Mouse (Mus musculus): Measurements from ENCODE around the gene Gm49388. TPM values are rescaled to one million over a fixed set of nuclear protein-coding genes. Genes with fewer than 3 reads are reported as not detected.

The Gm49388 gene
- polyA plus RNA-seq (2015; fragmentation: Nextera tagmentation; extraction: Ambion mirVana): not detected in 2 replicates

GRCm38 (mm10) chr7:127785308-127785707 lies at the start of gene Gm49388:
Gm49388 (plus strand) TSS chr7:127785608.
- DNase-seq (ENCODE audit: low spot score): no peak

GRCm38 (mm10) chr7:127744366-127745045 lies 40.9 kb upstream of the Gm49388 start, which contains the start of gene Fbxl19:
Fbxl19 (plus strand) TSS chr7:127744543.
- peak; percentile 75 for DNase-seq (ENCODE audit: low spot score)

DNA sequence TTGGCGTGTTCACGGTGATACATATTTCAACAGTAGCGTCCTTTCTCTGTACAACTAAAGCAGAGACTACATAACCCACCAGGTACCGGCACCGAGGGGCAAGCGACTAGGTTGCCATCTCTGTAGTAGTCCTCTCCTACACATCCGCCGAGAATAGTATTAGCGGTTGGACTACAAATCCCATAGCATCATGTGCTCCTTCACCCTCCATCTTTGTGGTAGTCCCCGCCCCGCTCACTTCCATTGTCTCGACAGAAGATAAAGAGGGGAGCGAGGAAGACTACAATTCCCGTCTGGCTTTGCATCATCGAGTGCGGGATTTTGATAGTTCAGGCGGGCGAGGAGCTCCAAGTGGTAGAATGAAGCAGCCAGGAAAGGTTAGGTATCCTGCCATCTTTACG lies 40.2 kb upstream of the Gm49388 start:
- DNase-seq (ENCODE audit: low spot score): peak; percentile 93

DNA sequence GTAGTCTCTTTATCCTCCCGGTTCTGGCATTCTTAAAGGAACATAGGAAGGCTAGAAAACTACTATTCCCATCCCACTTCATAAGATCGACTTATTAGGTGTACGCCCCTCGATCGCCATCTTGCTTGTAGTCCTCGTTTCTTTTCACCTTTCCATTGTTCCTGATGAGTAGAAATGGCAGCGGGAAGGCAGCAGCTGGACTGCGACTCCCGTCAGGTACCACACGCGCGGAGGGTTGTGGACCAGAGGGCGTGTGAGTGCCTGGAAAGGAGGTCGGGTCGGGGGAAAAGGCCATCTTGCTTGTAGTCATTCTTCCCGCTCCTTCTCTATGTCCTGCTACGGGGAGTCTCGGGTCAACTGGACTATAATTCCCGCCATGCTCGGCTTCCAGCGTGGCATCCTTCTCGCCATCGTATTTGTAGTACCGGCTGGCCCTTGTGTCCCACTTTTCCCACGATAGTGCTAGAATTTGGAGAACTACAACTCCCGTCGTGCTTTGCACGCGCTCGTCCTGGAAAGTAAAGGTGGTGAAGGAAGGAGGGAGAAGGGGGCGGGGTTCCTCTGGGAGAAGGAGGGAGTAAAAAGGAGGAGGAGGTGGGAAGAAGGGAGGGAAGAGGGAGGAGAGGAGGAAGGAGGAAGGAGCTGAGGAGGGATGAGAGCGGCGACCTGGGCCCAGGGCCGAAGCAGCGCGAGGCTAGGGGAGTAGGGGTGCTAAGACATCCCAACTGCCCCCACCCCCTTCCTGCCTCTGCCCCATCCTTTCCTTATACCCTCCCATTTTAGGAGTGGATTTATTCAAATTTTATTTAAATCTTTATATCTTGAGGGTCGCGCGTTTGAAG lies 39.5 kb upstream of the Gm49388 start:
- DNase-seq (ENCODE audit: low spot score): peak; percentile 84

DNA sequence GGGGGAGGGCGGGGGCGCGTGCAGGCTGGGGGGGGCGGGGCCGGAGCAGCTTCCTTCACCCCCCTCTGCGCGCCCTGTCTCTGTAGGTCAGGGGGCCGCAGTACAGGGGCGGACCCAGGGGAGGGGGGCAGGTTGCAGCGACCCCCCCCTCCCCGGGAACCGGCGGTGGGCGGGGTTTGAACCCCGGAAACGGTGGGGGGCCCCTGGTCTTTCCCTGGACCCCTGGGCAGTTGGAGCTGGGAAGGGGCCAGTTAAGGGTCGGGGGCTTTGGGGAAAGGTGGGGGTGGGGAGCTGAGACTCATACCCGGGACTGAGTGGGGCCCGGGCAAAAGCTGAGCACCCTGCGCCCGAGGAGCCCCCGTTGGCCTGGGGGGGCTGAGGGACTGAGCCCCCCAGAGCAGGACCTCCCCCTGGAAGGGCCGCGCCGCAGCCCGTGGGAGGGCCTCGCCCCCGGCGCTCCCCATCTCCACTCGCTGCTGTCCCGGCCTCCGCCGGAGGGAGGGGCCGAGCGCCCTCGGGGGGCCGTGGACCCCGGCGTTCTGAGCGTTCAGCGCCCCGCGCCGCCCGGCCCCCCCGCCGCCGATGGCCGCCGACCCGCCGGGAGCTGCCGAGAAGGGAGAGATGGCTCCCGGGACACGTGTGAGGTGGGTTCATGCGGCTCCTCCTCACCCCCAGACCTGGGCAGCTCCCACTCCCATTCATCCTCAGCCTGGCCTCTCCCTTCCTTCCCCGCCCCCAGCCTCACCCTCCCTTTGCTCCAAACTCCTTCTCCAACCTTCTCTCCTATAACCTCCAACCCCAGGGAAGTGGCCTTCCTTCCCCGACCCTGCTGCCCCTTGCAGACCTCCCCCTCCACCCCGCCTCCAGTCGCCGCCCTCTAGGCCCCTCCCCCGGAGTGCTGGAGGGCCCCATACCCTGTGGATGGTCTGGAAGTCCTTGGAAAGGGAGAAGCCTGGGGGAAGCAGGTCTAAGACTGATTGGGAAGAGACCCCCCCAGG lies 38.6 kb upstream of the Gm49388 start:
- DNase-seq (ENCODE audit: low spot score): peak; percentile 23

DNA sequence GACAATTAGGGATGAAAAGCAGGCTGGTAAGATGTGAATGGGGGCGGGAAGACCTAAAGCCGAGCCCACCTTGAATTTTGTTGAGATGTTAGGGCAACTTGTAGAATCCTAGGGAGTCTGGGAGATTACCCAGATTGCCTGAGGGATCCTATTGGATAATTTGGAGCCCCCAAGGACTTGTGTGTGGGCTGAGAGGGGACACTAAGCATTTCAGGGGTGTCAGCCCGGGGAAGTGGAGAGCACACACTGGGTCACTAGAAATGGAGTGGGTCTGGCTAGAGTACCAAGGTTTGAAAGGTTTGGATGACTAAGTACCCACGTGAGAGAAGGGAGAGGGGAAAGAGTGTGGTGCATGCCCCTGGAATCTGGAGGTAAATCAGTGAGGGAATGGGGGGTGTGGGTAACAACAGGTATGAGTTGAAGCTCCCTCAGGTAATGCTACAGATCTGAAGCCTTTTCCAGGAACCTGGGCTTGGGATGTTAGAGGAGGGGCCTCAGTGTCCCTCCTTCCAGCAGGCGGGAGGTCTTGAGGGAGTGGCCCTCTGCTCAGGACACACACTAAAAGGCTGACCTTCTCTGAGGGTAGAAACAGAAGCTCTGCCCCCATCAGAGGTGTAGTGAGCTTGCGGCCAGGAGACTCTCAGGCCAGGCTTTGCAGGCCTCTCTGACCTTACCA lies 37.7 kb upstream of the Gm49388 start:
- DNase-seq (ENCODE audit: low spot score): no peak

DNA sequence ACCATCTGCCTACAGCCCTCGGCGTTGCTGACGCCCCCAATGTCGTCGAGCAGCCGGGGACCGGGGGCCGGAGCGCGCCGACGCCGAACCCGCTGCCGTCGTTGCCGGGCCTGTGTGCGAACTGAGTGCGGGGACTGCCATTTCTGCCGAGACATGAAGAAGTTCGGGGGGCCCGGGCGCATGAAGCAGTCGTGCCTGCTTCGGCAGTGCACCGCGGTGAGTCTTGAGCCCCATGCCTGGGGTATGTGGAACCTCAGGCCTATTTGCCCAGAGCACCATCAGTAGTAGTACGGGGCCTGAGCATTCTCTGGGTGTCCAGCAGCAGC lies 37.2 kb upstream of the Gm49388 start:
- DNase-seq (ENCODE audit: low spot score): no peak

DNA sequence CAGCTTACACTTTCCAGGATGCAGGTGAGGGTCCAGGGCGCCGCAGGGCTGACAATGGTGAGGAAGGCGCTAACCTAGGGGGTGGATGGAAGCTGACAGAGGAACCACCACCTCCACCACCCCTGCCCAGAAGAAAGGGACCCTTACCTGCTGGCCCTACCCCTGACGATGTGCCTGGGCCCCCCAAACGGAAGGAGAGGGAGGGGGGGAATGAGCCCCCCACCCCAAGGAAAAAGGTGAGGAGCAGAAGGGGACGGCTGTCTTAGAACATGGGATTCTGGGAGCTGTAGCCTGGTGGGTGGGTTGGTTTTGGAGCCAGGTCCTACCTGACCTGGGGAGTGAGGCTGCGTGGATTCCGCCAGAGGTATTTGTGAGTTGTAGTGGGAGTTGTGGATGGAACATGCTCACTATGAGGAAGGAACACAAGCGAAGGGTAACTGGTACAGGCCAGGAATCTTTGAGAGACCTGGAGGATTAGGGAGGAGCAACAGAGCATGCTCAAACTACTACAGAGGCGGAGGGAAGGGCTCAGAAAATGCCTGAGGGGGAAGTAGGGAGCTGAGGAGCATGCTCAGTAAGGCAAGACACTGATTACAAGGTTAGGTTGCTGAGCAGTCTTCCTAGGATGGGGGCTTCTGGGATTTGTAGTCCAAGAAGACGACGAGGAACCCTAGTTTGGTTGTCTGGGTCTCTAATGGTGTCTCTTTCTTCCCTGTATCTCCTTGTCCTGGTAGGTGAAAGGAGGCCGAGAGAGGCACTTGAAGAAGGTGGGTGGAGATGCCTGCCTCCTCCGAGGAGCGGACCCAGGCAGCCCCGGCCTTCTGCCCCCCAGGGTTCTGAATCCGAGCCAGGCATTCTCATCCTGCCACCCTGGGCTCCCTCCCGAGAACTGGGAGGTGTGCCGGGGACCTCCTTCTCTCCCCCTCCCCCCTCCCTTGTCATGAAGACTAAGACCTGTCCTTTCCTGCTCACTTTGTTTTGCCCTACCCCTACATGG lies 35.0 kb upstream of the Gm49388 start:
- no peak for DNase-seq (ENCODE audit: low spot score)

- DNase-seq (ENCODE audit: low spot score): no peak
Observed at GRCm38 (mm10) chr7:127751619-127752018, 33.8 kb upstream of the Gm49388 start.

DNA sequence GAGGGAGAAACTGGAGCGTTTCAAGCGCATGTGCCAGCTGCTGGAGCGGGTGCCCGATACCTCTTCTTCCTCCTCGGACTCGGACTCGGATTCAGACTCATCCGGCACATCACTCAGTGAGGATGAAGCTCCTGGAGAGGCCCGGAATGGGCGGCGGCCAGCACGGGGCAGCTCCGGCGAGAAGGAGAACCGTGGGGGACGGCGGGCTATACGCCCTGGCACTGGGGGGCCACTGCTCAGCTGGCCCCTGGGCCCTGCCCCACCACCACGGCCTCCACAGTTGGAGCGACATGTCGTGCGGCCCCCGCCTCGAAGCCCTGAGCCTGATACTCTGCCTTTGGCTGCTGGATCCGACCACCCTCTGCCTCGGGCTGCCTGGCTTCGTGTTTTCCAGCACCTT lies 33.3 kb upstream of the Gm49388 start:
- no peak for DNase-seq (ENCODE audit: low spot score)

- DNase-seq (ENCODE audit: low spot score): no peak
Observed at GRCm38 (mm10) chr7:127753158-127753557, 32.2 kb upstream of the Gm49388 start.

DNA sequence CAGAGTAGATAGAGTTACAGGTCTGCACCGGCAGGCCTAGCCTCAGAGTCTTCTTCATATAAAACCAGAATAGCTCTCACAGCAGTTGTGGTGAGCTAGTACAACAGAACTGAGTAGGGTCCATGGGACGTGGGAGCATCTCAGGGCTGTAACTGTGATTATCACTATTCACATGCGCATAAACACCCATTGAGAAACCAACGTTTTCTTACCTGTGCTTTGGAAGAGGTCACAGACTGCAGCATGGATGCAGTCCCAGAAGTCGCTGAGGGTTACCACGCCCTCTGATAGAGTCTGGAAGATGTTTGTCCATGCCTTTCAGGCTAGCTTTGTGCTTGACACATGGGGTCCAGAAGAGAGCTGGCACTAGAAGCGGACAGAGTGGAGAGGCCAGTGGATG lies 31.7 kb upstream of the Gm49388 start:
- DNase-seq (ENCODE audit: low spot score): no peak

DNA sequence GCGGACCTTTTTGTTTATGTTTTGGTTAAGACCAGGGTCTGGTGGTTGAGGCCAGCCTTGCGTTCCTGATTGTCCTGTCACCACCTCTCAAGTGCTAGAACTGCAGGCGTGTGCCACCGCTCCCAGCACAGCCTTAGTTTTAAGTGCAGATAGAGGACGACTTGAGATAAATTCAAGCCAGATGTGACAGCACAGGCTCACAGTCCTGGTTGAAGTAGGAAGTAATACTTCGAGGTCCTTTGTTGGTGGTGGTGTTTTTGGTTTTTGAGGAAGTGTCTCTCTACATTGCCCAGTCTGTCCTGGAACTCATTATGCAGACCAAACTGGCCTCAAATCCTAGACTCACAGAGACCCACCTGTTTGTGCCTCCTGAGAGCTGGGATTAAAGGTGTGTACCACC lies 25.7 kb upstream of the Gm49388 start:
- no peak for DNase-seq (ENCODE audit: low spot score)

DNA sequence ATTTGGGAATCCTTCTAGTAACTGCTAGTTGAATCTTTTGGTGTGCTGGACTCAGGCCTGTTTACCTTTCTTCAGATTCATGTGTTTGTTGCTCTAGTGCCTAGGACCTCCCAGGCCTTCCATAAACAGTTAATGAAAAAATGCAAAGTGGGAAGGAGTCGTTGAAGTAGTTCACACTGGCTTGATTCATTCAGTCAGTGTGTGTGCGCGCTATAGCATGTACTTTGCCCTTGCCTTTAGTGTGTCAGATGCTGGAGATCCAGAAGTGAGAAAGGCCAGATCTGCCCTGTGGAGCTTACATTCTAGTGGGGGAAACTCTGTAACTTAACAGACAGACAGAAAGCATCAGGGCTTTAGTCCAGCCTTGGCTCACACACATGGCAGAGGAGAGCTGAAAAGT lies 24.9 kb upstream of the Gm49388 start:
- DNase-seq (ENCODE audit: low spot score): no peak

DNA sequence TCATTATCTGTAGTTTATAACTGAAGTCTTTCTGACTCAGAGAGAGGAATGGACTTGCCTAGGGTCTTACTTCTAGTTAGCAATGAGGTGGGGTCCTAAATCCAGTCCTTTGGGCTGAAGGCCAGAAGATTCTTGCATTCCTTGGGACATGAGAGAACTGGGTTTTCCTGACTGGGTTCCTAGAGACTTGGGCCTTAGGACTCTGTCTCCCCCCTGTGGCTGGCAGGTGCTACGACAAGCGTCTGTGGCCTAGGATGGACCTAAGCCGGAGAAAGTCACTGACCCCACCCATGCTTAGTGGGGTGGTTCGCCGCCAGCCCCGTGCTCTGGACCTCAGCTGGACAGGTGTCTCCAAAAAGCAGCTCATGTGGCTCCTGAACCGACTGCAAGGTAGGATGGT lies 24.4 kb upstream of the Gm49388 start:
- peak; percentile 58 for DNase-seq (ENCODE audit: low spot score)

DNA sequence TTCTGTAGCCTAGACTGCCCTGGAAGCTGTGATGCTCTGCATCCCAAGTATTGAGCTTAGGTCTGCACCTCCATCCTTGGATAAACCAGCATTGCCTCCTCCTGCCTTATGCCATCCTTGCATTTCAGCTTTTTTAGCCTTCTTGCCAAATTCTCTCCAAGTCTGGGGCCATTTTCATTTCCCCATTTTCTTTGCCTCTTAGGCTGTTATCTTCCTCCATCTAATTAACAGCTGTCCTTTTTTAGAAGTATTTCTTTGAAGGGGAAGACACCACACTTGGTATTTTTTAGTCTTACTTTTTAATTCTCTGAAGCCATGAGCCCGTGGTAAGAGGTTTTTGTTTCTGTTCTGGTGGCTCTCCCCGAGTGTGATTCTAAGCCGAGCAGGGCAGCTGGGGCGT lies 21.8 kb upstream of the Gm49388 start:
- DNase-seq (ENCODE audit: low spot score): no peak

DNA sequence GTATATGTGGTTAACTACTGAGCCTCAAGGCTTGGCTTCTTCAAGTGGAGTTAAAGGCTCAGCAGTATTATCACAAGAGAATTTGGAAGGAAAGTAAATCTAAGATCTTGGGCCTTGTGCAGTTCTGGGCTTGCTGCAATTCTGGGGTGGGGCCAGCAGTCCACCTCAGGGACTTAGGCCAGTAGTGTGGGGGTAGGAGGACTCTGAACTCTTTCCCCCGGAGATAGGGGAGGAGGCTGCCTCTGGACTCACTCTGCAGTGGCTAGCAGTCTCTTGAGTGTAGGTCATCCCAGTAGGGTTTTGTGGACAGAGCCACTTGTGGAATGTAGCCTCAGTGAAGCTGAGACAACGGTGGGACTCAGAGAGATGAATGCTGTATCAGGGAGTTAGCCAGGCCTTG lies 19.7 kb upstream of the Gm49388 start:
- no peak for DNase-seq (ENCODE audit: low spot score)

DNA sequence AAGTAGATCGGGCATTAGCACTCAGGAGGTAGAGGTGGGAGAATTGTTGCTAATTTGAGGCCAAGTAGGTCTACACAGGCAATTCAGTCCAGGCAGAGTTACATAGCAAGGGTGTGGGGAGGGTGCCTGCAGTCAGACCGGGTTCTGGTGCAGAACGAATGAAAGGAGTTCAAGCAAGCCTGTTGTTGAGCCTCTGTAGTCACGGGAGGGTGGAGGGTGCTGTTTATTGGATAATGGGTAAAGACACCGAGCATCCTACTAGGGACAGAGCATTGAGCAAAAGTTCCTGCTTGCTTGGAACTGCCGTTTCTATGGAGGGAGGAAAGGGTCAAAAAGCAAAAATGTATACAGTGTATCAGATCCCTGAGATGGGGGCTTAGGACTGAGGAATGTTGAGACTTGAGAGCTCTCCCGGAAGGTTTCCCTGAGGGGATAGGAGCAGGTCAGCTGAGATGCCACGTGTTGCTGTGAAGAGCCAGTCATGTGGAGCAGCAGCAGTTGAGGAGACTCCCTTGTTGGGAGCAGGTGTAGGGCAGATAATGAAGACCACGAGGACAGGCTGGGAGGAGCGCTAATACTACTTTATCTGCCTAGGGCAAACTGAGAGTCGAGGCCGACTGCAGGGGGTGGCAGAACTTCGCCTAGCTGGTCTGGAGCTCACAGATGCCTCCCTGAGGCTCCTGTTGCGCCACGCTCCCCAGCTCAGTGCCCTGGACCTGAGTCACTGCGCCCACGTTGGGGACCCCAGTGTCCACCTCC lies 18.4 kb upstream of the Gm49388 start:
- DNase-seq (ENCODE audit: low spot score): no peak

Data from thymus, postnatal 0 days (tissue).